Mouse (Mus musculus) hindbrain, embryonic 16.5 days (tissue): ENCODE results near the gene Sytl3. TPM values are rescaled to one million over a fixed set of nuclear protein-coding genes. Genes with fewer than 3 reads are reported as not detected.
A peak's percentile ranks its signal among the peaks of the same experiment; 100 is the strongest.
"Not testable (repeated sequence)": the region's sequence is repeated elsewhere in the genome, so short reads cannot be mapped to it uniquely, and the experiment has no call there.

ENCODE experiments used
- ATAC-seq: fragments of 200-750 bp; cut with Nextera tagmentation; 2 replicates; pipeline ENCODE4 v1.8.0; 2017; ENCODE audit warnings: moderate TSS enrichment, moderate library complexity
- H3K27ac ChIP-seq: fragments of 300-500 bp; sonication (generic); 2 replicates; pipeline ENCODE4 v1.5.1; 2014; ENCODE audit warnings: low read depth, mild to moderate bottlenecking, control low read depth, low read length, moderate library complexity
- H3K27me3 ChIP-seq: fragments of 300-500 bp; sonication (generic); replicated peaks from 2 replicates; pipeline ENCODE4 v1.6.1; 2014; ENCODE audit warnings: low read length; ENCODE audit not compliant: control insufficient read depth, insufficient read depth
- H3K36me3 ChIP-seq: fragments of 300-500 bp; sonication (generic); 2 replicates; pipeline ENCODE4 v1.6.1; 2014; ENCODE audit warnings: mild to moderate bottlenecking, low read length, moderate library complexity, mixed read lengths; ENCODE audit not compliant: control insufficient read depth, insufficient read depth
- H3K4me1 ChIP-seq: fragments of 300-500 bp; sonication (generic); 2 replicates; pipeline ENCODE4 v1.6.1; 2014; ENCODE audit warnings: low read depth, low read length; ENCODE audit not compliant: control insufficient read depth, insufficient read depth
- H3K4me2 ChIP-seq: fragments of 300-500 bp; sonication (generic); 2 replicates; pipeline ENCODE4 v1.6.1; 2014; ENCODE audit warnings: mild to moderate bottlenecking, low read length, control low read depth, moderate library complexity
- H3K4me3 ChIP-seq: fragments of 300-500 bp; sonication (generic); 2 replicates; pipeline ENCODE4 v1.5.1; 2014; ENCODE audit warnings: mild to moderate bottlenecking, low read length, control low read depth, moderate library complexity
- H3K9ac ChIP-seq: fragments of 300-500 bp; sonication (generic); 2 replicates; pipeline ENCODE4 v1.6.1; 2014; ENCODE audit warnings: low read depth, mild to moderate bottlenecking, control low read depth, low read length, moderate library complexity
- H3K9me3 ChIP-seq: fragments of 300-500 bp; sonication (generic); 2 replicates; pipeline ENCODE4 v1.6.1; 2014; ENCODE audit warnings: mild to moderate bottlenecking, low read length, moderate library complexity; ENCODE audit not compliant: control insufficient read depth
- WGBS: fragments of 180-500 bp; shearing (Covaris S2); extraction: QIAGEN DNeasy Blood & Tissue Kit; methylation state at CpG from one replicate; pipeline ENCODE4 v1.1.7; 2014; 5-methylcytosine and 5-hydroxymethylcytosine counted together
- polyA plus RNA-seq: library from polyadenylated mRNA; unstranded; fragments of >200 nt; fragmentation: Nextera tagmentation; extraction: Ambion mirVana; gene quantifications from 2 replicates; pipeline ENCODE4 v1.2.1, GENCODE M21; 2015

The Sytl3 gene
- polyA plus RNA-seq, 1 experiment from 2014 or later = 1.5 TPM

DNA sequence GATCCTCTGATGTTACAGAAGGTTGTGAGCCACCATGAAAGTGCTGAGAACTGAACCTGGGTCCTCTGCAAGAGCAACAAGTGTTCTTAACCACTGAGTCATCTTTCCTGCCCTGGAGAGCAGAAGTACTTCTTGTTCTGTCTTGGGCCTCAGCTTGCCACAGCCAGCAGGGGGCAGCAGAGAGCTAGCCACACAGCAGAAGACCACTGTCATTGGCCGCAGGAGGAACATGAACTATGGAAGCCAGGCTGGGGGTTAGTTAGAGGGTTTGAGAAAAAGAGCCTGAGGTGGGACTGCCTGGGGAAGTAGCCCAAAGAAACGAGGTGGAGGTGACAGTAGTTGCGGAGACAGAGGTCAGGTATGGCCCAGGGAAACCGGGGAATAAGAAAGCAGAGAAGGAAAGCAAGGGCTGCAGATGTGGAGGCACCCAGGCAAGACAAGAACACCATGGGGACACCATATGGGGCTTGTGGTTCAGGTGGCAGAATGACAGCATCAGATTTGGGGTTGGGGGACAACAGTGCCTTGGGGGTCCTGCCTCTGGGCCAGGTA lies 38.4 kb downstream of the Sytl3 start:
- 32% methylated on average over 3 of the region's 4 CpGs for WGBS
- not testable (repeated sequence) for H3K4me2 ChIP-seq, H3K4me1 ChIP-seq, H3K36me3 ChIP-seq, H3K9ac ChIP-seq, H3K4me3 ChIP-seq, H3K27me3 ChIP-seq, H3K9me3 ChIP-seq, H3K27ac ChIP-seq
- ATAC-seq = peak; percentile 57; the same call in 1 of the 2 replicates

- ATAC-seq, H3K9me3 ChIP-seq, H3K27me3 ChIP-seq, H3K4me3 ChIP-seq, H3K4me2 ChIP-seq, H3K4me1 ChIP-seq, H3K27ac ChIP-seq, H3K9ac ChIP-seq, H3K36me3 ChIP-seq: not testable (repeated sequence)
- WGBS = 95% methylated on average over 8 of the region's 9 CpGs
Measured at GRCm38 (mm10) chr17:6699502-6699901, 40.6 kb downstream of the Sytl3 start.

GRCm38 (mm10) chr17:6700077-6700476 lies 41.2 kb downstream of the Sytl3 start:
- H3K27ac ChIP-seq, ATAC-seq, H3K4me3 ChIP-seq, H3K36me3 ChIP-seq, H3K9ac ChIP-seq, H3K4me2 ChIP-seq, H3K4me1 ChIP-seq, H3K9me3 ChIP-seq, H3K27me3 ChIP-seq: not testable (repeated sequence)
- 78% methylated on average over 4 of the region's 7 CpGs for WGBS

DNA sequence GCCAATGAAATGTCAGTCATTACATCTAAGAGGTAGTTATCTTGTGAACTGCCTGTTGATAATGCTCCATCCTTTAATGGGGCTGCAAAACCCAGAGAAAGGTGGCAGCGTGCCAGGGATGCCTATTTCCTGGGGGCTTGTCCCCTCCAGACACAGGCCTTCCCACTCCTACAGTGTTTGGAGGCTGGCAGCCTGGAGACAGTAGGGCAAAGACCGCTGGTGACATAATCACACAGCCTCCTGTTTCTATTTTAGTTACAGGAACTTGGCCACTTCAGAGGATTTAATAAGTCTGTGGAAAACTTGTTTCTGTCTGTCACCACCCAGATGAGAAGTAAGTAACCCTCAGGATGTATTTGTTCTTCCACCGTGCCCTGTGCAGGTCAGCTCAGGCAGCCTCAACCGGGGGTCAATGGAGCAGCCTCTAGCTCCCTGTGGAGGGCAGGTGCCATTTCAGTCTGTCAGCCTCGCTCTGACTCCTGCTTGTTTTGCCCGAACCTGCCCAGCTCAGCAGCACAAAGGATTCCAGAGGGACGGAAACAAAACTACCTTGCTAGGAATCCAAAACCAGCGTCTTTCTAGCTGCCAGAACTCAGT lies 43.8 kb downstream of the Sytl3 start:
- H3K36me3 ChIP-seq, H3K27ac ChIP-seq, H3K27me3 ChIP-seq, H3K9me3 ChIP-seq, H3K9ac ChIP-seq, H3K4me2 ChIP-seq, H3K4me1 ChIP-seq, H3K4me3 ChIP-seq: not testable (repeated sequence)
- peak; percentile 31; the same call in 1 of the 2 replicates for ATAC-seq
- 45% methylated on average over 2 of the region's 8 CpGs for WGBS

- H3K9me3 ChIP-seq, H3K27me3 ChIP-seq, H3K4me2 ChIP-seq, H3K4me1 ChIP-seq, H3K9ac ChIP-seq, H3K36me3 ChIP-seq, H3K27ac ChIP-seq, H3K4me3 ChIP-seq: not testable (repeated sequence)
- peak; percentile 81 for ATAC-seq
- WGBS = 35% methylated on average over 7 of the region's 9 CpGs
Measured at GRCm38 (mm10) chr17:6703381-6704270, 44.7 kb downstream of the Sytl3 start.

DNA sequence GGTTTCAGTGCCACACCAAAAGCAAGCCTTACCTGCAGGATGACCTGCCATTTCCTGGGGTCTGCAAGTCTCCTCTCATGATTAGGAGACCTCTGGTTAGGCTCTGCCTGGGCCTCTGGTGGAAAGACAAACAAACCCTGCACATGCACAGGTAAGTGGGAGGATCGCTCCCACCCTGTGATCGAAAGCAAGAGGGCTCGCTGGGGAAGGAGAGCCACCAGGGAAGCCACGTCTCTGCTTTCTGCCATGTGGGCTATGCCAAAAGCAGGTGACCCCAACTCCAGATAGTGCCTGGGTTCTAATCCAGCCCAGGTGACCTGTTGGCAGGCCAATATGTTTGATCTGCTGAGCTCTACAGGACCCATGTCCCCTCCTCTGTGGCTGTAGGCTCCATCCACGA lies 47.6 kb downstream of the Sytl3 start:
- H3K36me3 ChIP-seq, ATAC-seq, H3K4me1 ChIP-seq, H3K27ac ChIP-seq, H3K9ac ChIP-seq, H3K27me3 ChIP-seq, H3K4me3 ChIP-seq, H3K9me3 ChIP-seq, H3K4me2 ChIP-seq: not testable (repeated sequence)
- WGBS = 93% methylated on average over 5 of the region's 5 CpGs

DNA sequence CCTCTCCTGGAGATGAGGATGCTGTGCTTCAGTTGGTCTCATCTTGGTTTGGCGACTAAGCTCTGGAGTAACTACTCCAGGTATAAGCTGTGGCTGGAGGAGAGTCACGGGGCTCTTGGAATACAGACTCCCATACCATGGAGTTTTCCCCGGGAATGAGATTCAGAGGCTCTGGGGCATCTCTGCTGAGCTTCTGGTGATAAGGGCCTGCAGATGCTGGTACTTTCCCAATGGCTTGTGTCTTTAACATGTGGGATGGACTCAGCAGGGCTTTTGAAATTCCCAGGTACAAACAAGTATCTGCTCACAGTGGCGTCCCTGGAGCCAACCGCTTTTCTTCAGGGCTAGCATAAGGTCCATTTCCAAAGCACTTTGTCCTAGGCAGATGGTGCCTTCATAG lies 48.5 kb downstream of the Sytl3 start:
- not testable (repeated sequence) for H3K9me3 ChIP-seq, H3K9ac ChIP-seq, H3K36me3 ChIP-seq, H3K27ac ChIP-seq, ATAC-seq, H3K27me3 ChIP-seq, H3K4me1 ChIP-seq, H3K4me3 ChIP-seq, H3K4me2 ChIP-seq
- WGBS = 96% methylated on average over 5 of the region's 5 CpGs

GRCm38 (mm10) chr17:6708194-6708593 lies 49.3 kb downstream of the Sytl3 start:
- H3K9me3 ChIP-seq = not testable (repeated sequence)
- 73% methylated on average over 2 of the region's 2 CpGs for WGBS

GRCm38 (mm10) chr17:6713483-6713882 lies 54.6 kb downstream of the Sytl3 start:
- not testable (repeated sequence) for H3K36me3 ChIP-seq, H3K9me3 ChIP-seq, H3K9ac ChIP-seq, ATAC-seq, H3K4me2 ChIP-seq, H3K27me3 ChIP-seq, H3K4me3 ChIP-seq, H3K4me1 ChIP-seq, H3K27ac ChIP-seq
- 82% methylated on average over 2 of the region's 2 CpGs for WGBS

More at GRCm38 (mm10) chr17:6708194-6708593, 49.3 kb downstream of the Sytl3 start:
- not testable (repeated sequence) for ATAC-seq, H3K27me3 ChIP-seq, H3K27ac ChIP-seq, H3K9ac ChIP-seq, H3K4me3 ChIP-seq, H3K4me2 ChIP-seq, H3K36me3 ChIP-seq, H3K4me1 ChIP-seq
